Mouse (Mus musculus): Measurements from ENCODE around the gene Rpa2. TPM values are rescaled to one million over a fixed set of nuclear protein-coding genes. Genes with fewer than 3 reads are reported as not detected.

Gene Rpa2
- 13.3 and 24.5 TPM in 2 replicates for polyA plus RNA-seq (2012; rRNA removed; ENCODE audit: low replicate concordance)

DNA sequence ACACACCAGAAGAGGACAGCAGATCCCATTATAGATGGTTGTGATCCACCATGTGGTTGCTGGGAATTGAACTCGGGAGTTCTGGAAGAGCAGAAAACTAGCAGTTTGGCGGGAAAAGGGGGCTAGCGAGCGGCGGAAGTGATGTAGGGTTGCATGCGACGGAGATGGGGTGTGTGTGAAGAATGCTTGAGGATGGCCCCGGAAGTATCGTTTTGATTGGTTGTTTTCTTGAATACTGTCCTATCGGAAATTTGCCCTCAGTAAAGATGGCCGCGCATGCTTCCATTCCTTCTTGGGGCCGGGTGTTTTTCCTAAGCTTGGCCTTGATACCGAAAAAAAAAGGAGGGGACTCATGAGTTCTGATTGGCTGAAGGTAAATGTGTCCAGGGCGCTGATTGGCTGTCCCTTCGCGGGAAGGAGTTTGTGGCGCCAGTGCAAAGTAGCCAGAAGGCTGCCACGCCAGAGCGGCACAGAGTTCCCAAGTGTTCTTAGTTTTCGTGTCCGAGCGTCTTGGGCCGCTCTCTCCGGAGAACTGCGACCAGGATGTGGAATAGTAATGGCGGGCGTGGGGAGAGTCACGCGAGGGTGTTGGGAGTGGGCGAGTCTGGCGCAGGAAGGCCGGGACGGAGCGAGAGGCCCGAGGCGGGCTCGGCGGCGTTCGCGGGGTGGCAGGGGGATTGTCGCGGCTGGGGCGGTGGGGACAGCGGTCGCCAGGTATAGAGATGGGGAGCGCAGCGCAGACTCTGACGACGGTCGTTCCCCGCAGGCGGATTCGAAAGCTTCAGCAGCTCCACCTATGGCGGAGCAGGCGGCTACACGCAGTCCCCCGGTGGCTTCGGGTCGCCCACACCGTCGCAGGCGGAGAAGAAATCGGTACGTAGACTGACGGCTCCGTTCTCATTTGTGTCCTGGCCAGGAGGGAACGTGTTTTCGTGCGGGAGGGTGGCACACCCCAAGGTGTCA lies at the start of gene Rpa2:
Gene Rpa2 (plus strand): TSS at position 419 of the 963 bp plus-strand sequence.

DNA sequence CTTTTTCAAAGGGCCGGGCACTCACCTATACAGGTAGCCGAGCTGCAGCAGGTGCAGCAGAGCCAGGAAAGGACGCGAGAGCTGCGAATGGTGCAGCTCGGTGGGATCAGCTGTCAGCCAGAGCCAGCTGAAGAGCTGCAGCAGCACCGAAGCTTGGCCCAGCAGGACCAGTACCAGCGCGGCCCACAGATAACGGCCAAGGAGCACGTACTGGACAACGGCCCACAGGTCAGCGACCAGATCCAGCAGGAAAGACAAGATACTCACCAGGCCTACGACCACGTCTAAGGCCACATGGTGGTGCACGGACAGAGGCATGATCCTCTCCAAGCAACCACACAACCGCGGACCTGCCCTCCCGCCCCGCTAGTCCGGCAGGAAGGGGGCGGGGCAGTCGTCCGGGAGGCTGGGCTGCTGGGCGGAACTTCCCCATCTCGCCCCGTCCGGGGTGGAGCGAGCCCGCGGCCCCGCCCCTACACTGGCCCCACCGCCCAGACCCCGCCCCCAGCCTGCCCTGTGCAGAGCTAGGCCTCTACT lies 35.9 kb upstream of the Rpa2 start, which contains the start of gene Xkr8:
Gene Xkr8 (minus strand): TSS at position 399 of the 537 bp plus-strand sequence.

DNA sequence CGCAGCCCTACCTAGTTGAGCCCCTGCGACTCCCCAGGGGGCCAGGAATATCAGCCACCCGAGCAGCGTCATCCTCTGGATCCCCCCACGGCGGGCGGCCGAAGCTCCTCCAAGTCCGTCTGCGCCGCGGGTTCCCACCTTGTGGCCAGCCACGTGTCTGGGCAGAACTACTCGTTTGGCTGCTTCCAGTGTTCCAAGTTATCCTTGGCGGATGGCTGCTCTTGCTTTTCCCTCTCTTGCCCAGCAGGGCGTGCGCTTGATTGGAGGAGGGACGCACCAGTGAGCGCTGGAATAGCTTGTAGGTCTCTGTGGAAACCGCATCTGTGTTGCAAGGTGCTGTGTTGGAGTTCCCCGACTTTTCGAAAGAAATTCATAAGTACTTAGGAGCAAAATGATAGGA lies 11.2 kb upstream of the Rpa2 start, which contains the start of gene Smpdl3b:
Gene Smpdl3b (minus strand): TSS at position 279 of the 400 bp plus-strand sequence.

GRCm38 (mm10) chr4:132796196-132796886 lies 28.2 kb downstream of the Rpa2 start, which contains the start of gene Themis2:
Themis2 (minus strand) TSS chr4:132796387.

Other genes starting within 250 kb of the Rpa2 start
- gene Atpif1, start 234.7 kb upstream of the Rpa2 start, polyA plus RNA-seq (2012; rRNA removed; ENCODE audit: low replicate concordance) = 40.2 and 97.8 TPM in 2 replicates
- gene Dnajc8, start 232.8 kb upstream of the Rpa2 start, polyA plus RNA-seq (2012; rRNA removed; ENCODE audit: low replicate concordance) = 25.4 and 34.4 TPM in 2 replicates
- gene Ptafr, start 204.3 kb upstream of the Rpa2 start, polyA plus RNA-seq (2012; rRNA removed; ENCODE audit: low replicate concordance) = 19.0 and 23.0 TPM in 2 replicates
- 25.0 and 26.4 TPM in 2 replicates for gene Eya3, start 129.3 kb upstream of the Rpa2 start, polyA plus RNA-seq (2012; rRNA removed; ENCODE audit: low replicate concordance)
- 17.6 and 18.8 TPM in 2 replicates for gene Xkr8, start 35.8 kb upstream of the Rpa2 start, polyA plus RNA-seq (2012; rRNA removed; ENCODE audit: low replicate concordance)
- 5.0 and 6.0 TPM in 2 replicates for gene Smpdl3b, start 11.1 kb upstream of the Rpa2 start, polyA plus RNA-seq (2012; rRNA removed; ENCODE audit: low replicate concordance)
- 14.1 and 17.0 TPM in 2 replicates for gene Themis2, start 28.1 kb downstream of the Rpa2 start, polyA plus RNA-seq (2012; rRNA removed; ENCODE audit: low replicate concordance)
- 28.5 and 46.9 TPM in 2 replicates for gene Ppp1r8, start 74.8 kb downstream of the Rpa2 start, polyA plus RNA-seq (2012; rRNA removed; ENCODE audit: low replicate concordance)
- 25.8 and 40.7 TPM in 2 replicates for gene Stx12, start 116.2 kb downstream of the Rpa2 start, polyA plus RNA-seq (2012; rRNA removed; ENCODE audit: low replicate concordance)
- 13.7 and 14.8 TPM in 2 replicates for gene Fam76a, start 154.2 kb downstream of the Rpa2 start, polyA plus RNA-seq (2012; rRNA removed; ENCODE audit: low replicate concordance)
- gene Fgr, start 205.8 kb downstream of the Rpa2 start, polyA plus RNA-seq (2012; rRNA removed; ENCODE audit: low replicate concordance) = 2.7 and 7.3 TPM in 2 replicates
- gene Ahdc1, start 242.9 kb downstream of the Rpa2 start, polyA plus RNA-seq (2012; rRNA removed; ENCODE audit: low replicate concordance) = 11.9 and 35.1 TPM in 2 replicates

Measured in subcutaneous adipose tissue, adult 2 months (tissue).